Mouse (Mus musculus): Measurements from ENCODE around the gene Dnaaf5. TPM values are rescaled to one million over a fixed set of nuclear protein-coding genes. Genes with fewer than 3 reads are reported as not detected.

Gene Dnaaf5
- polyA plus RNA-seq, 1 experiment from 2014 or later: 7.2 TPM

Other genes with a start within 250 kb of the Dnaaf5 start
- 57.1 and 58.6 TPM in 2 replicates for gene Pdgfa, start 152.9 kb upstream of the Dnaaf5 start, polyA plus RNA-seq (2015; fragmentation: Nextera tagmentation; extraction: Ambion mirVana)
- gene Prkar1b, start 222 bp upstream of the Dnaaf5 start, polyA plus RNA-seq (2015; fragmentation: Nextera tagmentation; extraction: Ambion mirVana): 24.6 and 28.8 TPM in 2 replicates
- gene Sun1, start 50.4 kb downstream of the Dnaaf5 start, polyA plus RNA-seq (2015; fragmentation: Nextera tagmentation; extraction: Ambion mirVana): 62.0 and 62.8 TPM in 2 replicates
- 148 and 161 TPM in 2 replicates for gene Get4, start 102.1 kb downstream of the Dnaaf5 start, polyA plus RNA-seq (2015; fragmentation: Nextera tagmentation; extraction: Ambion mirVana)
- gene Adap1, start 175.4 kb downstream of the Dnaaf5 start, polyA plus RNA-seq (2015; fragmentation: Nextera tagmentation; extraction: Ambion mirVana): 1.1 and 1.7 TPM in 2 replicates
- 99.3 and 104 TPM in 2 replicates for gene Cox19, start 201.2 kb downstream of the Dnaaf5 start, polyA plus RNA-seq (2015; fragmentation: Nextera tagmentation; extraction: Ambion mirVana)
- not detected in 2 replicates for gene Cyp2w1, start 202.4 kb downstream of the Dnaaf5 start, polyA plus RNA-seq (2015; fragmentation: Nextera tagmentation; extraction: Ambion mirVana)
- 6.6 and 6.7 TPM in 2 replicates for gene Gpr146, start 227.5 kb downstream of the Dnaaf5 start, polyA plus RNA-seq (2015; fragmentation: Nextera tagmentation; extraction: Ambion mirVana)

Data from kidney, embryonic 16.5 days (tissue).